Mouse (Mus musculus) layer of hippocampus, adult 8-10 months (tissue): ENCODE measurements around the gene Sardh. TPM values are rescaled to one million over a fixed set of nuclear protein-coding genes. Genes with fewer than 3 reads are reported as not detected.

Source experiments
- DNase-seq, 2 experiments: peaks; one replicate each; pipeline ENCODE4 v3.0.0; 2022; ENCODE audit warnings: low spot score in 2 of 2
- total RNA-seq, 4 experiments: library from RNA; stranded (reverse); gene quantifications; 2 replicates each; pipeline ENCODE4 v1.2.4; 2022

Sardh gene
- 10 to 100 TPM in 1 of 4 experiments, 1 to 10 TPM in 3; 6.1 to 11.5 (median 9.1) TPM for total RNA-seq

DNA sequence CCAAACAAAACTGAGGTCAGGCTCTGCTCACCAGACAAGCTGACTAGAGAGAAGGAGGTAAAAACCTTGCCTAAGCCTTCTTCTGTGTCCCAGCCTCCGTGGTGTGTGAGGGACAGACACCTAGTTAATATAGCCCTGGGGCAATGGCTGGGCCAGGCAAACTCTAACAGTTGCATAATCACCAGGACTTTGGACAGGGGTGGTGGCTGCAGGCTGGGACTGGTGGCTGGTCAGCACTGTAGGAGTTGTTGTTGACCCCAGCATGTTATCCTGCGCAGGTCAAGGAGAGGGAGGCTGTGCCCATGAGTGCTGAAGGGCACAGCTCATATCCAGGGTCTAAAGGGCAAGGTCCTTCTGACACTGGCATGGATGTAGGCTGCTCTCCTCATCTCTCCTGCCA lies at the start of gene Sardh:
Gene Sardh, minus strand, starts transcription at position 127 of the 400 bp plus-strand sequence.
- DNase-seq: no peak

DNA sequence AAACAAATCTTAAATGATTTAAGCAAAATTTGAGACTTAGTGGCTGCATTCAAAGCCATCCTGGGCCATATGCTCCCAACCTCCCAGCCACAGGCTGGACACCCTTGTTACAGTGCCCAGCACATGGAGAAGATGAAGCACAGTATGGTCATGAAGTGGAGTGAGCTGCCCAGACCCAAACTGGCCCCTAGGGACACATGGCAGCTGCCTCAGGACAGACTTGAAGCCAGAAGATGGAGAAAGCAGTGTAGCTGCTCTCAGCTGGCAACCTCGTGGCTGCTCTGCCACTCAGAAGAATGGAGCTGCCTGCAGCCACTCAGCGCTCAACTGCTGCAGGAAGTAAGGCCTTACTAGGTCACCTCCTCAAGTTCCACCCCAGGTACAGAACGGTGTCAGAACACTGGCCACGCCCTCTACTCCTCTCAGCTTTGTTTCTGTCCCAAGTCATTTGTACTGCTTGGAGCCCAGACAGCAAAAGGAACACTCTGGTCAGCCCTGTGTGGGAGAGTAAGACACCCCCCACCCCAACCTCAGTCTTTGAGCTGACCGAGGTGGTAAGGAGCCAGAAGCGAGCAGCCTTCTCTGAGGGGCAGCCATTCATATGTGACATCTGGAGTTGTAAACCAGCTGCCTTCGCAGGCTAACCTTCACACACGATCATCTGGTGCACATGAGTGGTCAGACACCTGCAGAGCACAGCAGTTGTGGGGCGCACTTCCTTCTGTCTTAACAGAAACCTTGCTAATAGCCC lies 48.7 kb upstream of the Sardh start:
- no peak for DNase-seq

DNA sequence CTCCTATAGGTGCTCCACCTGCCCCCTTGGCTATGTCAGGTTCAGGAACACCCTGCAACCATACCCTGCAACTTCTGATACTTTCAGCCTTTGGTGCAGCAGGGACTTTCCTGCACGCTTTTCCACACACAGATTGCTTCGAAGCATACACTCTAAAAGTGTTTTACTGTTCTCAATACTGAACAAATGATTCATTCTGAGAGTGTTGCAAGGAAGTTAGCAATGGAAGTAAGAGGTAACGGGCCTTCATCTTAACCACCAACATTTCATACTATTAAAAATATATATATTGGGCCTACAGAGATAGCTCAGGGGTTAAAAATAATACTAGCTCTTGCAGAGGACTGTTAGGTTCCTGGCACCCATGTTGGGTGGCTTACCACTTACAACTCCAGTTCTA lies 46.6 kb upstream of the Sardh start:
- DNase-seq: no peak

DNA sequence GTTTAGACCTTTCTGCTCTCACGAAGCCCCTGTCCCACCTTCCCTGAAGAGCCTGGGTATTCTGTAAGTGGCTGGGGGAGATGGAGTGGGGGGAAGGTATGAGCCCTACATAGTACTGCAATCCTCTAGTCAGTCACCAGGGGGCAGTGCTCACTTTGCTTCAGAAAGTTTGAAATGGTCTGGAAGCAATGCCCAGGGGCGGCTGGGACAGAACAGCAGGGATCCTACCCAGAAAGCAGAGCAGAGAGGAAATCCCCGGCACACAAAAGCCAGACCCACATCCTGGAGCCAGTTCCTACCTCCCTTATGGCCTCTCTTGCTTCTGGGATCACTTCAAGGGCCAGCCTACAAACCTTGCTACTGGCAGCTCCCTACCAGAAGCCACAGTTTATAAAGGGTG lies 40.9 kb upstream of the Sardh start:
- DNase-seq: peak; percentile 64 to 88

DNA sequence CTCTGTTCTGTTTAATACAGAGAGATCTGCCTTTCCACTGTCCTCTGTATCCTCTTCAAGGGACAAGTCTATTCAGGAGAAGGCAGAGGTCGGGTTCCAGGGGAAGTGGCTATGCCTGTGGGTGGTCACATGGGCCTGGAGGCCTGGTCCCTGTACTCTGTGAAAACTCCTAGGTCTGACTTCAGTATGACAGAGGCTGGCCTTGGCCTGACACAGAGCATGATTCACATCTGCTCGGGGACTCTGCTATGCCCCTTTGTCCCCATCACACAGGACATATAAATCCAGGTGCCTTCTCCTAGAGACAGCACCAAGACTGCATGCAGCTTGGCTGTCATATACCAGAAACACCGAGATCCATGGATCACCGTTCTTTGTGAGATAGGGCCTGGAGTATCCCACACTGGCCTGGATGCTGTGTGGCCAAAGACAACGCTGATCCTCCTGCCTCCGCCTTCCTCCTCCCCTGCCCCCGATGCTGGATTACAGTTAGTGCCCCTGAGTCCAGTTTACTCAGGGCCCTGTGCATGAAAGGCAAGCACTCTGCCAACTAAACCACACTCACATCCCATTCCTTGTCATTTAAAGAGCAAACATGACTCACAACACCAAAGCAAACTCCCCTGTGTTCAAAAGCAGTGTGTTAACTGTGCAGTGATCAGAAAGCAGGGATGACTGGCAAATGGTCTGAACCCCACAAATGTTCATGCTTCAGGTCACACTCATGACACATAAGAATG lies 39.0 kb upstream of the Sardh start:
- no peak for DNase-seq

DNA sequence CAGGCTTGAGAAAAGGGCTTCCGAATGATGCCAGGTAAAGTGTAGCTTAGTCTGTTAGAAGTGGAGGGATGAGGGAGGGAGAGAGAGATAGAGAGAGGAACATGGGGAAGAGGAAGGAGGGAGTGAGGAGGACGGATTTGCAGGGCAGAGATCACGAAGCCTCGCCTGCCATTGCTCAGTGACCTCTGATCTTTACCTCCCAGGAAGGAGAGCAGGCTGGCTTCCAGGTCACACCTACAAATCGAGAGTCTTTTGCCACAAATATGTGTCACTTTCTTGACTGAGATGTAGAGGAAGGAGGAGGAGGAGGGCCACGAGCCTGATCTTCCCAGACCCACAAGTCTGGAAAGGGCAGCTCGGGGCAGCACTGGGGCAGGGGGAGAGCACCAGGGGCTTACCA lies 36.3 kb upstream of the Sardh start:
- DNase-seq: no peak

DNA sequence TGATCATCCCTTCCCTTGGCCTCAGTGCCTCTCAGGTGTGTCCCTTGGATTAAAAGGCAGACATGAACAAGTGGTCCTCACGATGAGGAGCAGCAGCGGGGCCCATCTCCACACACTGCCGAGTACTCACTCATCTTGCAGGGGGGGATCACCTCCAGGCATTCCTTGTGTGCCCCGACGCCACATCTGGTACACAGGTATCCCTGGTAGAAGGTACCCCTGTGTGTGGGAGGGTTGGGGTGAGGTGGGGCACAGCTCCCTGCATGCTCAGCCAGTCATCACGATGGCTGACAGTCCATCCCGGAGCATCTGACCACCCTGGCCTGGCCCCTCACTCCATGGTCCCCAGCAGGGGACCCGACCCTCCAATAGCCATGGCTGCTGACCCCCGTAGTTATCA lies 33.6 kb upstream of the Sardh start:
- DNase-seq: no peak

DNA sequence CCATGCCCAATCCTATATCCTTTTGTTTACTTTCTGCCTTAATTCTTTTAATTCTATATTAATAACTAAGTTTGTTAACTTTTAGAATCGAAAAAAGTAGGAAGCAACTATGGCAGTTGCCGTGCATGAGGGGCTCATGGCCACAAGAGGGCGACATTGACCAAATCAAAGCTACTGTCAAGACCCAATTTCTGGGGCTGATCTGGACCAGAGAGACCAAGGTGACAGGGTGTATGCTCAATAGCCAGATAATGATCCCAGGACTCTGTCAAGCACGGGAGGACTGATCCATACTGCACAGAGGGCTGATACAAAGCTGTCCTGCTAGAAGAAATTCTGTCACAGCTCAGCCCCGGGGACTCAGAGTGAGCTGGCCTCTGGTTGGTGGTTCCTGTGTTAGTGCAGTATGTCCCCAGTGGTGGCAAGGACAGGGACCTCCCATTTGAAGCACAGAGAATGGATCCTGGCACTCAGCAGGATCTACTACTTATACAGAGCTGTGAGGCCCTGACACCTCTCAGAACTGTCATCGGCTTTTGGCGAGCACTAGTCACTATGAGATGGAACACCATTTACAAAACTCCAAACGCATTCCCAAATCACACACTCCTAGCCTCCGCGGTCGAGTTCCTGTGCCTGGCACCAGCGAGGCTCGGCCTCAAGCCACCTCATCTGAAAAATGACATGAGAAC lies 32.9 kb upstream of the Sardh start:
- DNase-seq: peak; percentile 30 to 73

DNA sequence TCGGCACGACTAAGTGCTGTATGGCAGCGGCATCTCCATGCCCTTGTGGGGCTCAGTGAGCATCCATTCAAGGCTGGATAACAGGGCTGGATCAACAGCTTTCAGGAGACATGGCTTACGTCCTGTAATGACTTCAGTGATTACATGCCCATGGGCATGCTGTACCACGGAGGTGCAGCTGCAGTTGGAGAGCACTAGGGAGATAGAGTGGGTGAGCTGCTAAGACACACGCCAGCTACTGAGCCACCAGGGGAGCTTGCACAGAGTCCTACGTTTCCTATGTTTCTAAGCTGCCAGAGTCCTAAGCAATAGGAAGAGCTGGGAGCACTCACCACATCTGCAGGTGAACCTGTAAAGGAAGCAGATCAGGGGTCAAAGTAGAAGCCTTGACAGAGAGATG lies 30.7 kb upstream of the Sardh start:
- no peak for DNase-seq

DNA sequence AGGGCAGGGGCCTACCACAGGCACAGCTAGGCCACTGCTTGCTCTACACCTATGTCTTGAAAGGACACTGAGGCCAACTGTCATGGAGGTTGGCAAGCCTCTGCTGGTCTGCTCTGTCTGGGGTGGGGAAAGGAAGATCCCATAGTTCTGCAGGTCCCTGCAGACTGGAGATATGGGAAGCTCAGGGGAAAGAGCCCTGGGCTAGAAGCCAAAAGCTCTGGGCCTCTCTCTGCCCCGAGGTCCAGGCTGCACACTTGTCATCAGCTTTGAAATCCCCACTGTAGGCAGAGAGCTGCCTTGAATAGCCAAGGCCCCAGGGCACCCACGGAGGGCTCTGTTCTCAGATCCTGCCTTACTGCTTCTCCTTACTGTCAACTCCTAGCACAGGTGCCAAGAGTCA lies 20.2 kb upstream of the Sardh start:
- no peak for DNase-seq

DNA sequence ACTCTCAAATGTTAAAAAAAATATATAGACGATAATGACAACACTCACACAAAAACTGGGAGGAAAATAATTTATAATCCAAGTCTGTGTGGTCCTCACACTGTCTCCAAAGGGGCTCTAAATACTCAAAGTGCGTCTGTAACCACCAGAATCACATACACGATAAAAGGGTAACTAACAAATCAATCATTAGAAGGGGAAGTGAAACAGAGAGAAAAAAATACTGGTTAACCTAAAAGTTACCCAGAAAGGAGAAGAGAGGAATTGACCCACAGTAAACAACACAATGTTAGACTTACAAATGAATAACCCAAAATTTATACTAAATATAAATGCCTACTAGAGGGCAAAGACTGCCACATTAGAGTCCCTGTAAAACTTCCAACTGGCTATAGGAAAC lies 17.7 kb upstream of the Sardh start:
- no peak for DNase-seq

DNA sequence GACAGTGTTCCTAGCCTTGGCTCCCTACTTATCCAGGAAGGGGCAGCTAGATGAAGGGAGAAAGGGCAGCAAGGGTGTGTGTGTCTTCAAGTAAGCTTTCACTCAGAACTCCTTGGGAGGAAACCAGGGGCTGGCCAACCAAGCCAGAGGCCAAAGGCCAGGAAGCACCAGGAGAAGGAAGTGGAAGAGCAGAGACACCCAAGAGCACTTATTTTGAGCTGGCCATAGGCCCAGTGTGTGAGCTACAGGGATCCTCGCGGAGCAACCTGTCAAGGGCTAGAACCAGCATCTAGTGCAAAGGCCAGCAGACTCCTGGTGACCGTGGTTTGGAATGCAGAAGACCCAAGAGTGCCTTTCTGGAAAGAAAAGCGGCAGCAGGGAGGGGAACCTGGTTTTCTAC lies 14.8 kb upstream of the Sardh start:
- DNase-seq: no peak

DNA sequence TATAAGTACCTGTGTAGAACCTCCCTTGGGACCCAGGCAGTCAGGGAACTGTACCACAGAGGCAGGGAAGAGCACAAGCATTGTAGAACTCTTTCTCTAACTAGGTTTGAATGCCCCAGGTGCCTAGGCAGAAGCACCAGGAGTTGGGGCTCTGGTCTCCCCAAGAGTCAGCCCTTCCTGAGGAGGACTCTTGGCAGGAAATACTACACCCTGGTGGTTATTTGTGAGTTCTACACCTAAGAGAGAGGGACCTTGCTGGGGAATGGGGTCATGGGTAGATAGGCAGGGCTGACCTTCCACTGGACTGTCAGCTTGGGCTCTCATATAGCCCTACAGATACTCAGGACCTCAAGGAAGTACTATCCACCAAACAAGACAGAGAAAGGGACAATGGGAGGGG lies 3.3 kb upstream of the Sardh start:
- DNase-seq: no peak

DNA sequence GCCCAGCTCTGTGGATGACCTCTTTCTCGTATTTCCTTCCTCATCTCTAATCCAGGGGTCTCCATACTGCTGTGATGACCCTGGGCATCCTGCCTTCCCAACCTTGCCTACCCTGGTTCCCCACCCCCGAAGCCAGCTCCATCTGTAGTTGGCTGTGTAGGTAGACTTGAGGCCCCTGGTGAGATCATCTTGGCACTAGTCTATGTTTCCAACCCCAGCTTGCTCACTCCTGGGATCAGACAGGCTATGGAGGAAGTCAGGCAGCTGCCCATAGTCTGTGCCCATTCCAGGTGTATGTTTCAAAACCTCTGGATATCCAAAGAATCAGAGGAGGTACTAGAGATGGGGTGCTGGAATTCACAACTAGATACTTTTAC lies 662 bp downstream of the Sardh start:
- no peak for DNase-seq

DNA sequence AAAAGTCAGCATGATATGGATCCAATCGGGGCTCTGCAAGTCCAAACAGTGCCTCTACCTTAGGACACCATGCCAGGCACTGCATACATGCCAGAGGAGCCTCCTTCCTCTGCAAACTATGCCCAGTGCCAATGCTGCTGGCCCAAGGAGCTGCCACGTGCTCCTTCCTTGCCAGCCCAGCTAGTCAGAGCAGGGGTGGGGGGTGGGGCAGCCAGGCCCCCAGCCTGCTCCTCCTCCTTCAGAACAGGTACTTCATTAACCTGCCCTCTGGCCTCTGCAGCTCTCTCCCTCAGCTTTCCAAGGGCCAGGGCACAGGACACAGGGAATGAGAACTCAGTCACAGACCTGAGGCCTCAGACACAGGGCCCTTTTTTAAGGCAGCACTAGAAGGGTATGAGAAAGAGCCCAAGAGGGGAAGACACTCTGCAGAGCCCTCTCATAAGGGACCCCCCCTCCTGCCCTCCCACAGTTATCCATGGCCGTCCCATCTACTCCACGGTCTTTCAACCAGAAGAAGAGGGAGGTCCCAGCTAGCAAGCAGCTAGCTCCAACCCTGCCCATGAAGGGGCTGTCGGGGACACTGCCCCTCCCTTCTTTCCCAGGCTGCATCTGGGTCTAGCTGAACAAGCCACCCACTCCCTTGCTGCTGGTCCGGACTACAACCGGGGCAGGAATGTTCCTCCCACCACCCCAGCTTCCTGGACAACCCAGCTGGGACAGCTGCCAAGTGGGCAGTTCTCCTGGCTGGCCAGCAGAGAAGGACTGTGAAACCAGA lies 1.2 kb downstream of the Sardh start:
- DNase-seq: peak; percentile 59 to 60

DNA sequence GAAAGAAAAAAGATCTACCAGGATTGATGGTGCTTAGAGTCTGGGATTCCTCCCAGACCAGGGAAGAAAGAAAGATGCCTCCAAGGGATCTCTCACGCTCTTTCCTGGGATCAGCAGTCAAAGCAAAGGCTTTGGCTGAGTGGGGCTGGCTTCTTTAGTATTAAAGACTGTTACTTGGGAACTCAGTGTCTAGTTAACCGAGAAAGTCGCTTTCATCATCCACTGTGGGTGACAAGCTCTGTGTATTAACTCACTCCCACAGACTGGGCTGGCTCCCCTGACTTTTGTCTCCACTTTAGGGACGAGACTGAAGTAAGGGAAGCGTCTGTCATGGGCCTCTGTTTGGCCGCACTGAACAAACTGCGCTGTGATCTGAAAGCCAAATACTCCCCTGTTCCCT lies 2.2 kb downstream of the Sardh start:
- DNase-seq: no peak

DNA sequence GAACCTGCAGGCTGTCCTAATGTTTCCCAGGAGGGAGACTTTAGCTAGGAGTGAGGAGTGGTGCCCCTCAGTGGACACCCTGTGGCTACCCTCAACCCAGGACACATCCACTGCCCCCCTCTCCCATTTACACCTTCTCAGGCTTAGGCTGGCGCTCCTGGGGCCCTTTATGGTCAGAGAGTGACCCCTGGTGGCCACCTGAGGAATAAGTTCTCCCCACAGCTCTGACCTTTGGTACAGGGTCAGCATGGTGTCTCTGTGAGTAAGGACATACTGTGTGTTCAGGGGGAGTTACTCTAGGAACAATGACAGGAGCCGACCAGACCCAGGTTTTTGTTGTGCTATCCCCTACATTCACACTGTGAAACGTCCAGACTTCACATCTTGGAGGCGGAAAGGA lies 10.8 kb downstream of the Sardh start:
- peak in 1 of 2 experiments; percentile 59 for DNase-seq

DNA sequence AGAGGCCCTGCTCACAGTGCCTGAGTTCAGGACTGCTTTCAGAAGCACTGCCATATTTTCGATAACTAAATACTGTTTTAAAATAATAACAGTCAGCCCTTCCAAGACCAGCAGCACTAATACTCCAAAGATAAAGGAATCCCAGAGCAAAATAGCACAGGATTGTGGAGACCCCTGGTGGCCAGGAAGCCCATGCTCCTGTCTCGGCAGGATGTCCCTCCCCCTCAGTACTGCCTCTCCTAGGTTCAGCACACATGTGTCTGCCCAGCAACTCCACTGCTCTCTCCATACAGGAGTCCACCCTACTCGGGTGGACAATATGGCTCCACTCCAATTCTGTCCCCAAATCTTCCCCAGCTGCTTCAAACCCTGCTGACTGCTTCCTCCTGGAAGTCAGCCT lies 12.4 kb downstream of the Sardh start:
- DNase-seq: peak in 1 of 2 experiments; percentile 82

DNA sequence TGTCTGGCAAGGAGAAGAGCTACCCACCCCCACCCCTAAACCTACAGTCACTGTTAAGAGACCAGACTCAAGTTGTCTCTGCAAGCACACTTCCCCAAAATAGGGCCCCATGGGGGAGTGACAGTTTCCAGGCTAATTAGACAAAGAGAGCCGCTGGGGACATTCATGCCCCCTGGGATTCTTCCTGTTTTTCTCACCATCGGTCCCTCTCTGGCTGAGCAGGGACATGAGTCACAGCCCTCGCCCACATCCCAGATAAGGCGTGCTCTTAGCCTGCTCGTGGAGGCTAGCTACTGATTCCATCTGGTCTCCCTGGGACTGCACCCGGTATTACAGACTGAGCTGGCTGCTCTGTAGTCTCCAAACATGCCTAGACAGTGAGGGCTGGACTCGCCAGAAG lies 15.8 kb downstream of the Sardh start:
- DNase-seq: peak; percentile 70 to 72

DNA sequence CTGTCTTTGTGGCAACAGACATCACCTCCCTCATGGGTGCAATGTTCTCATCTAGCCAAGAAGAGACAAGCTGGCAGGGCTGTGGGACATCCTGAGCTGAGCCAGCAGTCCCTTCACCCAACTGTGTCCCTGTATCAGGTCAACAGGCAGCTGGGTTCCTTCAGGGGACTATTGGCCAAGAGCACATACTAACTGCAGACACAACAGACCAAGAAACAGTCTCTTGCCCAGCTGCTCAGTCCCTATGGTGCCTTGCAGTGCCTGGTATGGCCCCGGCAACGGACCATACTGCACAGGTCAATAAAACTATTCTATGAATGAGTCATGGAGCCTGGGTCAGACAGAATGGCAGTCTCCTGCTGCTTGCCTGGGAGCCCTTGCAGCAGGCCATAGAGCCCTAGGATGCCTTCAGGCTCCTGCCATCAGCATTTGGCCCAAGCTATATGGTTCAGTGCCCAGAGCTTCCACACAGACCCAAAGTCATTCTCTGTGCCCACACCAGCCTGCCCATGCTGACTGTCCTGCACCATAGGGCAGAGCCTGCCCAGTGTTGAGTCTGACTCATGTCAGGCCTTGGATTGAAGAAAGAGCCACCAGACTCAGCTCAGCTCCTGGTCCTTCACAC lies 18.5 kb downstream of the Sardh start:
- no peak for DNase-seq

DNA sequence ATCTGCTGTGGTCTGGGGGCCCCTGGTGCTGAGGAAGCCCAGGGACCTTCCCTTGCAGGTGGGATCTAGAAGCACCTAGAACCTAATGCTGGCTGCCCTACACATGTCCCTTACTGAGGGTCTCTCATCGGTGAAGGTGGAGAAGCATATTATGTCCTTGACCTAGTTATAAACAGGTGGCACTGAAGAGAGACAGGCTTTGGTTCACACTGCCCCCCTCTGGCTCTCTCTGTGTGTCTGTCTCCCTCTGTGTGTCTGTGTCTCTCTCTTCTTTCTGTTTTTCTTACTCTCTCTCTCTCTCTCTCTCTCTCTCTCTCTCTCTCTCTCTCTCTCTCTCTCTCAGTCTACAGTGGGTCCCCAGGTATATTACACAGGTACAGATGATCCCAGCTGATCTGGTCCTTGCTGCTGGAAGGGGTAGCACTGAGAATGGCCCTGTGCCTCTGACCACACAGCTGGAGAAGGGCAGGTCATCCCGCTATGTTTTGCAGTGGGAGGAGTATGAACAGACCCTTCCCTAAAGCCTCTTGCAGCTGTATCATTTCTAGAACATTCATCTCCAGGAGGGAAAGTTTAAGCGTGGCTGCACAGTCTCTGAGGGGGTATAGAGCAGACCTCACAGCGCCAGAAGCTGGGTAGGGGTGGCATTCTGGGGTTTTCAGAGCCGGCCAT lies 19.2 kb downstream of the Sardh start:
- DNase-seq: peak in 1 of 2 experiments; percentile 46
